Mouse (Mus musculus) layer of hippocampus, adult 2 months (tissue): ENCODE data around the gene 1810010D01Rik. TPM values are rescaled to one million over a fixed set of nuclear protein-coding genes. Genes with fewer than 3 reads are reported as not detected.

Experiments used
- DNase-seq, 2 experiments: peaks; one replicate each; pipeline ENCODE4 v3.0.0; 2022; ENCODE audit warnings: low spot score in 2 of 2
- H3K27ac ChIP-seq: fragments of 200-600 bp; 2 replicates; pipeline ENCODE4 v1.8.1; 2022
- H3K4me3 ChIP-seq: fragments of 200-600 bp; 2 replicates; pipeline ENCODE4 v1.8.1; 2022; ENCODE audit warnings: mild to moderate bottlenecking
- CTCF ChIP-seq: fragments of 200-600 bp; conservative IDR thresholded peaks from 2 replicates; pipeline ENCODE4 v1.8.1; 2022; ENCODE audit warnings: antibody characterized with exemption, mild to moderate bottlenecking, moderate library complexity
- total RNA-seq, 2 experiments: library from RNA; stranded (reverse); gene quantifications; 2 replicates each; pipeline ENCODE4 v1.2.3; 2021

Gene 1810010D01Rik
- total RNA-seq, 2 experiments from 2014 or later, result 0.42 to 1.6 TPM

DNA sequence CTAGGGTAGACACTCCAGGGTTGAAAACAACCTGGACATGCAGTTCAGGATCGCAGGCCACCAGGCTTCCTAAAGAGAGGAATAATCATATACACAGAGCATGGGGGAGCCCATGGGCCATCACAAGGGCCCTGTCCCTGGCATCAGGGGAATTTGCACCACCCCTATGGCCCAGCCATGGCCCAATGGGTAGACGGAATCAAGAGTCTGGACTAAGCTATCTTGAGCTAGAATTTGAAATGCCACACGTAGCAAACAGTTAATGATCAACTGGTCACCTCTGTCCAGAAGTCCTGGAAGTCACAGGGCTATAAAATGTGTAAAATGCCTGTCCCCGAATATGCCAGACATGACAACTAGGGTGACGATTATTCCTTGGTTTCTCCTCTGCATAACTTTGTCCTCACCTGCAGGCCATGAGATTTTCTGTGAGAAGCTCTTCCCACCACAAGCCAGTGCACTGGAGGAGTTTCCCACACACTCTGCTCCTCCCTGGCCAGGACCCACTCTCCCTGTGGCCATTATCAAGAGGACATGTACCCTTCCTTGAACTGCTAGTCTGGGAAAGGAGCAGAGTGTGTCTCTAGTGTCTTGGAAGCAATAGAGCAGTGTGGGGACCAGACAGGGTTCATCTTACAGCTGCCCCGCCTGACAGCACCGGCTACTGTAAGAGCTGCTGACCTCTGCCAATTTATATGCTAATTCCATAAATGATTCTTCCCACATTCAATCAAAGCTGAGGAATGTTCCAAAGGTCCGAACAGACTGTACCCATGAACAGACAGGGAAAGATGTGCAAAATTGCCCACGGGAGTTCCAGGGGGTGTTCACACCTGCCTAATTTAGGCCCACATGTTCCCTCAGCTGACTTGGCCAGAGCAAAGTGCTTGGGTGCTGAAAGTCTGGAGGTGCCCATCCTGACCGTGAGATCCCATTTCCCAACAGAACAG lies 27.2 kb upstream of the 1810010D01Rik start:
- TF ChIP-seq CTCF, result no peak
- DNase-seq, result no peak
- no peak overlapping the region for H3K27ac ChIP-seq
- H3K4me3 ChIP-seq, result no peak overlapping the region

DNA sequence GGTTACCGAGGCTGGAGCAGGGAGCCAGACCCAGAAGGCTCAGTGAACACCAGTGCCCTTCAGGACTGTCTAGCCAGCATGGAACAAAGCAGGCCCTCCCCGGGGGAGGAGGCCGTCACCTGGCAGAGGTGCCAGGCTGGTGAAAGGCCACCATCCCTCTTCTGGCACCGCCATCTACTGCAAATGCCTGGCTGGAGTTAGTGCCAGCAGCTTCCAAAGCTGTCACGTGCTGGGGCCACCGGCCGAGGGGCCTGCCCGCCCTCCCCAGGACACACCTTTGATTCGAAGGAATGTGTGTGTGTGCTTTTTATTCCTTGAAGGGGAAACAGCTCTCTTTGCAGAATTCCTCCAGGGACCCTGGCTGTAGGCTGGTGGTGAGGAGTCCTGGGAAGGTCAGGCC lies 23.7 kb upstream of the 1810010D01Rik start:
- DNase-seq, result no peak
- H3K4me3 ChIP-seq, result no peak overlapping the region
- TF ChIP-seq CTCF, result no peak
- H3K27ac ChIP-seq, result no peak overlapping the region

DNA sequence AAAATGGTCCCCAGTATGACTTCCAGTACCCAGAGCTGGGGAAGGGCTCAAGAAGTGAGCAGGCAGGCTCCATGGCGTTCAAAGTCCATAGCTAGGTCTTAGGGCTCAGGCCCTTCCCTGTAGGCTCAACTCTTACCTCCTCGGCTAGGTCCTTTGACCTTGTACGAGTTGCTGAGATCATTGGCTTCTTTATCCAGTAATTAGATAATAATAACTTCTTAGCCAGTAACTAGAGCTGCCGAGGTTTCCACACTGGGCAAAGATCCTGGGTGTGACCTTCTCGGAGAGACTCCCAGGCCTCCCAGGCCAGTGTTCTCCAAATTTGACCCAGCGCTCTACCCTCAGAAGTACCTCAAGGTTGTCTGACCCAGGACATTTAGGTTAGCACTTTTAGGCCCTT lies 18.7 kb upstream of the 1810010D01Rik start:
- DNase-seq, result no peak
- Histone ChIP-seq H3K27ac (no peak overlapping the region), H3K4me3 (no peak overlapping the region)
- no peak for TF ChIP-seq CTCF

- no peak for TF ChIP-seq CTCF
- DNase-seq, result no peak
- Histone ChIP-seq H3K4me3 (no peak overlapping the region), H3K27ac (no peak overlapping the region)
Observed at GRCm38 (mm10) chr7:145225626-145226025, 17.7 kb upstream of the 1810010D01Rik start.

DNA sequence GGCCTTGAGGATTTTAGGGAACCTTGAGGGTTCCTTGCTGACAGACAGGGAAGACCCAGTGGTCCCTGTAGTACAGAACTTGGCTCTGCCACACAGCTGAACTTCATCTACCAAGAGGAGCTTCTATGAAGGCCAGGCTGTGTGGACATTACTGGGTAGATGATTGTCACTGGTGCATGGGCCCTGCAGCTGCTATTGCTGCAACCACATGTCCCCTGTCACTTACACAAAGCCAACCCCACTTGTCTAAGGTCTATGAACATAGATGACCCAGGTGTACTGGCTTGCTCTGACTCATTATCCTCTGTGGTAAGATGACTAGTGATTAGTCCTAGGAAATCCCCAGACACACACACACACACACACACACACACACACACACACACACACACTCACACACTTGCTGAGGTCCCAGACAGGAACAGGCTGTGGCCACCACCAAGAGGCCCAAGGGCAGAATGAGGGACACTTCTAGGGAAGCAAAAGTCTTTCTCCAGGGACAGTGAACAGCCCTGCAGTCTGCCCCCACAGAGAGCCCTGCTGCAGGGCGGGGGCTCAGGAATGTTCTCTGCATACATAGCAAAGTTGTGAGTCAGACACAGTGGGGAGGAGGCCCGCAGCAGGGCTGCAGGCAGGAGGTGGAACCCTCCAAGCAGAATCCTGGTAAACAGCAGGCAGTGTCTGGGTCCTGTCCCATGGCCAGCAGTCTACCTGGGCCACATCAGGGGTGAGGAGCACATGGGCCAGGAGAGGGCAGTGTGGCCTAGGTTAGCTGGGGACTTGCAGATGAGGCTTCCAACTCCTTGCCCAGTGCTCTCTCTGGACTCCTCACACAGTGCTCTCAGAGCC lies 14.1 kb upstream of the 1810010D01Rik start:
- DNase-seq, result peak; percentile 13 to 41
- peak; percentile 44 for TF ChIP-seq CTCF
- Histone ChIP-seq H3K27ac (no peak overlapping the region), H3K4me3 (no peak overlapping the region)

DNA sequence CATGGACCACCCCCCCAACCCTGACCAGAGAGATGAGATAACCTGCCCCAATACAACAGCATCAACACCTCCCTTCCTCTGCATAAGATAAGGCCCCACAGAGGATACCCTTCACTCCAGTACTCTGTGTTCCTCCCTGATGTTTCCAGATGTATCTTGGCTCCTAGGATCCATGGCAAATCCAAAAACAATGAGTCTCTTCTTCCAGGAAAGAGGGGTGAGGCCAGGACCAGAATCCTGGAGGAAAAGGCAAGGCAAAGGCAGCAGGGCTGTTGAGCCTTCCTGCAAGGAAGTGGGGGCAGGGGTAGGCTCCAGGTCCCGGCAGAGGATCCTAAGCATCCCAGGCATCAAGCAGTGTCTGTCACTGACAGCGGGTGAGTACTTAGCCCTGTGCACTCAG lies 13.4 kb upstream of the 1810010D01Rik start:
- Histone ChIP-seq H3K27ac (no peak overlapping the region), H3K4me3 (no peak overlapping the region)
- DNase-seq, result no peak
- no peak for TF ChIP-seq CTCF

DNA sequence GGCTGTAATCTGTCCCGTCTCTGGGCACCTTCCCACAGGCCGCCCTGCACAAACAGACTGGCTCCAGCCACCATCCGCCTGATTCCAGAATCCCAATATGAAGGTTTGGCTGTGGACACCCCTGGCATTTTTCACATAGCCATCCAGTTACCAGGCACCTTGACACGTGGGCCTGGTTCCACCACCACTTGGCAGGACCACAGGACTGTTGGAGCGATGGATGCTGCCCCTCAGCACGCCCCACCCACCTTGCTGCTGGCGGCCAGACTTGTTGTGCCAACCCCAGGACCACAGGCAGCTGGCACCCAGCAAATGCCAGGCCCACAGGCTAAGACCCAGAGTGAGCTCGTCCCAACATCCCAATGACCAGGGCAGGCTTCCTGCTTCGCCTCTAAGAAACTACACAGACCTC lies 11.5 kb upstream of the 1810010D01Rik start:
- Histone ChIP-seq H3K4me3 (no peak overlapping the region), H3K27ac (no peak overlapping the region)
- no peak for TF ChIP-seq CTCF
- no peak for DNase-seq

DNA sequence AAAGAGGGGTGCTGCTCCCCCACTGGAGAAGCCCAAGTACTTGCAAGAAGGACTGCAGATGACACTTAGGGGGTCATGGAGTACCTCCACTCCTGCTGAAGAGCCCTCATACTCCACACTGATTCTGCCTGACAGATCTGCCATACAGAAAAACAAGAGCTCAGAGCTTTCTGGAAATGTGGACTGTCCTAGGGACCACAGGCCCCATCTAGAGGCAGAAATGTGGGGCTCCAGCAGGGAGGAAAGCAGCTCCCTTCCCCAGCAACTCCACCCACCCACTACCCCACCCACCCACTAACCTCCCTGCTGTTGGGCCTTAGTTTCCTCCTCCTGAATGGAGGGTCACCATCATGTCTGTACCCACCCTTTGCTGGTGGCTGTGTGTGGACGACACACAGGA lies 8.7 kb upstream of the 1810010D01Rik start:
- H3K27ac ChIP-seq, result no peak overlapping the region
- DNase-seq, result no peak
- TF ChIP-seq CTCF, result peak; percentile 62
- no peak overlapping the region for H3K4me3 ChIP-seq

DNA sequence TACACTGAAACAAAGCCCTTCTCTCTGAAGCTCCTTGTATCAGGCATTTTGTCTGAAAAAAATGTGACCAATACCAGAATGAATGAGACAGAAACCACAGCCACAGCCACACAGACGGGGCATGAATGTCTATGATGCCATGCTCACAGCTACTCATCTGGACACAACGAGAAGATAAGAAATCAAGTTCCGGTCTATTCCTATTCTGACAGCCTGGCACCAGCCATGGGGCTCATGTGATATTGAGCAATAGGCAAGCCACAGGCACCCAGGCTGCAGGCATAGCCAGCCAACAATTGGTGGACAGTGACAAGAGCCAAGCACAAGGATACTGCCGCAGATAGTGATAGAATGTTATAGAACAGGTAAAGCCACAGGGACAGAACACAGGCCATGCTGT lies 7.6 kb upstream of the 1810010D01Rik start:
- DNase-seq, result no peak
- no peak for TF ChIP-seq CTCF
- Histone ChIP-seq H3K27ac (no peak overlapping the region), H3K4me3 (no peak overlapping the region)

DNA sequence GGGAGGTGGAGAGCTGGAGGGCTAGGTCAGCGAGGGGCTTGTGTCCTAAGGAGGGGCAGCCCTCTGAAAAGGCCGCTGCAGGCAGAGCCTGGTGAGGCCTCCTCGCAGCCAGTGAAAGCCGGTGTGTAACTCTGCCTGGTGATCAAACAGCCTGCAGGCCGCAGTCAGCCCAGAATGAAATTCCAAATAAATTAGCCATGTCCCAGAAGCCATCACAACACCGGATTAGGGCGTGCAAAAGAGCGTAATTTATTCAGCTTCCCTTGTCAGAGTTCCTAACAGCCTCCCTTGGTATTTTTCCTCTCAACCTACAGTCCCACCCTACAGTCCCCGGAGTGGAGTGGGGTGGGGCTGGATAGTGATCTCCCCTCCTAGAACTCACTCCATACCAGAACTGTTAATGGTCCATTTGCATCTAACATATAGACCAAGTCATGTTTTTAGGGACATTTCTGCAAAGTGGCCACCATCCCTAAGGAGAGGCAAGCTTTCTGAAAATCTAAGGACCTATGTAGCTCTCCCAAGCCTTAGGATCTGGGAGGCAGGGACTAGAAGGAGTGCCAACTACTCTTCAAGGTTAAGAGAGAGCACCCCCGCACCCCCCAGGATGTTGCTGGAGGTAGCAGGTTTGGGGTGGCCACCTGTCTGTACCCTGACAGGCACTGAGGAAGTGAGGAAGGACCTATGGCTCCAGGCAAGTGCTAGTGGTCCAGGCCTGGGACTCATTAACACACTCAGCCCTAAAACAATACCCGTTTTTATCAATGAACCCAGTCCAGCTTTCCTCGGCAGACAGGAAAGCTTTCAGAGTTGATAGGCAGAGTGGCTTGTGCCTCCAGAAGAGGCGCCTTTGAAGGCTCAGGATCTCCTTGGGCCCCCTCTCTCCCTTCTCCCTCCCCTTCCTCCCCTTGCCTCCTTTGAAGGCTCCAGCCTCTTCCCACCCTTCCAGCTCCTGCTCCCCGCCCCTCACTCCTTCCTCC lies 4.1 kb upstream of the 1810010D01Rik start:
- Histone ChIP-seq H3K27ac (no peak overlapping the region), H3K4me3 (no peak overlapping the region)
- TF ChIP-seq CTCF, result no peak
- DNase-seq, result no peak

- no peak overlapping the region for H3K27ac ChIP-seq
- no peak for DNase-seq
- no peak for TF ChIP-seq CTCF
- no peak overlapping the region for H3K4me3 ChIP-seq
Observed at GRCm38 (mm10) chr7:145210477-145211070, 2.7 kb upstream of the 1810010D01Rik start.

GRCm38 (mm10) chr7:145206801-145207200 lies 1.1 kb downstream of the 1810010D01Rik start:
- H3K4me3 ChIP-seq, result no peak overlapping the region
- no peak for DNase-seq
- peak overlapping the region; percentile 86 for H3K27ac ChIP-seq
- no peak for TF ChIP-seq CTCF
